Mouse (Mus musculus): ENCODE results near the gene Fancb. TPM values are rescaled to one million over a fixed set of nuclear protein-coding genes. Genes with fewer than 3 reads are reported as not detected.

Gene Fancb
- polyA plus RNA-seq (2016; fragmentation: Nextera tagmentation; extraction: Ambion mirVana): 8.7 and 8.9 TPM in 2 replicates

DNA sequence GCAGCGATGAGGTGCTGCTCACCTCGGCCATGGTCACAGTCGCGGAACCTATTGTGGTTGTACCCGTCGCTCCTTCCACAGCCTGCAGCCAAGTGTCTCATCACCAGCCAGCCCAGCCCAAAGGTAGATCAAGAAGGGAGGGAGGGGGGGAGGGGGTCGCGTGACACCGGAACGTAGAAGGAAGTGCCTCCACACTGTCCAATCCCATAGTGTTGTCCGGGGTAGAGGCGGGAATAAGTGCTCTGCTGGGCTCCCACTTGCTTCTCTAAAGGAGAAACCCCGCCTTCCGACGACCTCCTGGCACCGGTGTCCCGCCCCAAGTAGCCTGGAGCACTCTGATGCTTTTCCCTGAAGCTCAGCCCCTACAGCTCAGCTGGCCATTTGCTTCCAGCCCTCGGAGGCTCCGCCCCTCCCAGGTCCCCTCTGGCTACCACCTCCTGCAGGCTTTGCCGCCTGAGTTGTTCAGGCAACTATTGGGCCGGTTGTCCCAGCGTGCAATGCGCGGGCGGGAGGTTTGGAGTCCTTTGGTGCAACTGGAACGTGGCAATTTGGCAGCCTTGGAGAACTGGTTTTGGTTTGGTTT is at the start of gene Fancb, which contains the start of gene Mospd2:
Gene Fancb (plus strand): TSS at position 400 of the 583 bp plus-strand sequence.
Gene Mospd2 (minus strand): TSS at position 183 of the 583 bp plus-strand sequence.
- no peaks in the 10 kb centered on the region for H3K27me3 ChIP-seq (ENCODE audit: insufficient read depth, poor library complexity, severe bottlenecking)
- WGBS: 9% methylated on average over 25 of the region's 26 CpGs
- H3K36me3 ChIP-seq: no peaks in the 10 kb centered on the region
- peak; percentile 97 for DNase-seq (ENCODE audit: low spot score)
- H3K9me3 ChIP-seq: no peaks in the 10 kb centered on the region
- peak within 1 kb of the TSS; percentile 81 for H3K27ac ChIP-seq
- H3K4me3 ChIP-seq: peak within 1 kb of the TSS; percentile 64
- H3K4me1 ChIP-seq: no peaks in the 10 kb centered on the region

DNA sequence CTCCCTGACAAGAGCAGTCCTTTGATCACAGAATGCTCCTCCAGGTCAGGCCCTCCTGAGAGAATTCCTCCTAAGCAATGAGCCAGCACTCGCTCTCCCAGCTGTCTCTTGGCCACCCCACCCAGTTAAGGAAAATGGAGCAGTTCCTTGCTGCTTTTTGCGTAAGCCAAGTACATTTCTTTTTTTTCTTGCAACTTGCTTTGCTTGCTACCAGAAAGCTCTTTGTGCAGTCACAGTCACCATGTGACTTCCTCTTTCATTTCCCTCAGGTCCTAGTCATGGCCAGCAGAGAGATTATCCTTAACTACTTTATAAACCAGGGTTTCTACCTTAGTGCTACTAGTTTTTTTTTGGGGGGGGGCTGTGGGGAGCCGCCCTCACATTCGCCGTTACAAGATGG is 38.9 kb upstream of the Fancb start:
- Histone ChIP-seq H3K9me3 (no peaks in the 10 kb centered on the region), H3K36me3 (peaks cover 14% of the 10 kb centered on the region), H3K4me3 (no peak overlapping the region), H3K27me3 (ENCODE audit: insufficient read depth, poor library complexity, severe bottlenecking) (no peaks in the 10 kb centered on the region), H3K27ac (no peak overlapping the region), H3K4me1 (no peaks in the 10 kb centered on the region)
- DNase-seq (ENCODE audit: low spot score): no peak
- 93% methylated on average over 5 of the region's 5 CpGs for WGBS

DNA sequence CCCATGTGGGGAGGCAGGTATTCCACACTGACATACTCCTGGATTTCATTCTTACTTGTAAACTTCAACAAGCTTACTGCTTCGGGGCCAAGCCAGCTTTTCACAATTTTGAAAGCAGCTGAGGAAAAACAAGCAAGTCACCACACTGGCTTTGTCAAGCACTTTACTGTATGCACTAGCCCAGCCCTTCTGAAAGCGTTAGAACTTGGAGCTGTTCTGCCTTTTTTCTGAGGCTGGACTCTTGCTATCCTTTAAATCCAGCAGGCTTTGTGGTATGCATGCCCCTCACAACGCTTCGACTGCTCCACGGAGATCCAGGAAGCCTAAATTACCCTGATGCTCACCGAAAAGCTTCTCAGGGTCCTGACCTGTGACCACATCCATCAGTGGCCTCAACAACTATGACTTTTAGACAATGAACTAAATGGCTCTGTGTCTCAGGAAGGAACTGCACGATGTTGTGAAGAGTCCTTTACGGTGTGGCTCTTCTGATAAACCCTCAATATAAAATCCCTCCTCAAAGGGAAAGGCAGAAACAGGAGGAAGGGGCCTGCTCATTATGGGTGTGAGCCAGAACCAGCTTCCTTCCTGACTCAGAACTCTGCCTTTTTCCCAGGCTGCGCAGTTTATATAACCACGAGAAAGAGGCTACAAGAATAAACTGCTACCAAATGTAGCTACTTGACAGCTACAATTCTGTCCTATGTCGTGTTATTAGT is 28.4 kb upstream of the Fancb start:
- no peaks in the 10 kb centered on the region for H3K27me3 ChIP-seq (ENCODE audit: insufficient read depth, poor library complexity, severe bottlenecking)
- no peaks in the 10 kb centered on the region for H3K9me3 ChIP-seq
- H3K4me1 ChIP-seq: no peaks in the 10 kb centered on the region
- peaks cover 5% of the 10 kb centered on the region; the same call in 1 of the 2 replicates for H3K36me3 ChIP-seq
- WGBS: 71% methylated on average over 11 of the region's 11 CpGs
- H3K4me3 ChIP-seq: no peak overlapping the region
- H3K27ac ChIP-seq: no peak overlapping the region
- no peak for DNase-seq (ENCODE audit: low spot score)

DNA sequence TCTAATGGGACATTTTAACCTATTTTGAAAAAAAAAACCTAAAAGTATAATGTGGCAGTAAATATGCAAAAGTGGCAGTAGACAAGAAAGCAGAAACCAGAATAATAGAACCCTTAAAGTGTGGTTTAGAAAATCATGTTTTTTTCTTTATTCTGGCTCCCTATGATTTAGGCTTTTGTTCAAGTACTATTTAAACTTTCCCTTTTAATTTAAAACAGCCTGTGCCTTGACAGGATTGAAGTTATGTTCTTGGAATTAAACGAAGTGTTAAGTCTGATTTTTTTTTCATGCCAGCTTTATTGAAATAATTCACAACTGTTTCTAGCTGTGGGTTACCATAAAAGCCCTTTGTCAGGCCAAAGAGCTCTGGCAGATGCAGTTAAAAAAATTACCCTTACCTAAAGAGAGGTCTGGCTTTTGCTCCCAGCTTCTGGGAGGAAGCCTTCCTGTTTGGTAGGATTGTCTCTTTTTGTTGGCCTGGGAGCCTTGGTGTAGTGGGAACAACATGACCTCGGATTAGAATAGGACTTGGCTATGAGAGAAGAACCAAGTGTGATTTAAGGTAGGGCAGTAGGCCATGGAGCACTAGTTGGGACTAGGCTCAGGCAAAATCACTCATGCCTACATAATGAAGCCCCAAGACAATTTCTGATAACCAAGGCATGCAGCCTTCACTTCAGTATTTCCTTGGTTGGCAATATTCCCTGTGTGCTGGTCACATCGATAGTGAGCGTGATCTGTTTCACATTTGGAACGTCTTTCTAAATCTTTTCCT is 27.6 kb upstream of the Fancb start:
- peaks cover 5% of the 10 kb centered on the region; the same call in 1 of the 2 replicates for H3K36me3 ChIP-seq
- 76% methylated on average over 5 of the region's 5 CpGs for WGBS
- no peaks in the 10 kb centered on the region for H3K9me3 ChIP-seq
- H3K27me3 ChIP-seq (ENCODE audit: insufficient read depth, poor library complexity, severe bottlenecking): no peaks in the 10 kb centered on the region
- H3K4me1 ChIP-seq: no peaks in the 10 kb centered on the region
- DNase-seq (ENCODE audit: low spot score): no peak
- H3K27ac ChIP-seq: no peak overlapping the region
- H3K4me3 ChIP-seq: no peak overlapping the region

DNA sequence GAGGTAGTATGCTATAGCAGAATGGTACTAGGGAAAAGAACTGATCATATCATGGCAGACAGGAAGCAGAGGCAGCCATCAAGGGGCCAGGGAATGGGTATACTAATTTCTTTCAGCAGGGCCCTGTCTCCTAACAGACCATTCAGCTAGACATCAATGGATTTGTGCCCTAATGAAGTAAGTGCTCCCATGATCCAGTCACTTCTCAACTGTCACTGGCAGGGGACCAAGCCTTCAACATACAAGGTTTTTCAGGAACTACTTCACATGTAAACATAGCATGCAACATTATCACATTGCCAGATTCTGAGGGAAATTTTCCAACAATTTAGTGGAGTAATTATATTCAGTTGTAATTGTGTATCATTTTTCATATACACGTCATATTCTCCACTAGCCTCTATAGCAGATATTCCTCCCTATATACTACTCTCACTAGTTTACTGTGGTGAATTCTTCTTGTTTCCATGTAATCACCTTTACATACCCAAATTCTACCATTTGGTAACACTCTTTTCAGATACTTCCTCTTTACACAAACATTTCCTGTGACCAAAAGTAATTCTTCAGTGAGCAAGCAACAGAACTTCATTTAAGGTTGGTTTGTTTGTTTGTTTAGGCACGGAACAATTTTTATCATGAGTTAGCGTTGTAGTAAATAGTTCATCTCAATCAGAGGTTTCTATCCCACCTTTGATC is 14.5 kb upstream of the Fancb start:
- Histone ChIP-seq H3K9me3 (no peaks in the 10 kb centered on the region), H3K36me3 (peaks cover 4% of the 10 kb centered on the region; the same call in 1 of the 2 replicates), H3K4me1 (no peaks in the 10 kb centered on the region), H3K27me3 (ENCODE audit: insufficient read depth, poor library complexity, severe bottlenecking) (no peaks in the 10 kb centered on the region), H3K4me3 (no peak overlapping the region), H3K27ac (no peak overlapping the region)
- WGBS: 83% methylated on average over 3 of the region's 3 CpGs
- DNase-seq (ENCODE audit: low spot score): no peak

DNA sequence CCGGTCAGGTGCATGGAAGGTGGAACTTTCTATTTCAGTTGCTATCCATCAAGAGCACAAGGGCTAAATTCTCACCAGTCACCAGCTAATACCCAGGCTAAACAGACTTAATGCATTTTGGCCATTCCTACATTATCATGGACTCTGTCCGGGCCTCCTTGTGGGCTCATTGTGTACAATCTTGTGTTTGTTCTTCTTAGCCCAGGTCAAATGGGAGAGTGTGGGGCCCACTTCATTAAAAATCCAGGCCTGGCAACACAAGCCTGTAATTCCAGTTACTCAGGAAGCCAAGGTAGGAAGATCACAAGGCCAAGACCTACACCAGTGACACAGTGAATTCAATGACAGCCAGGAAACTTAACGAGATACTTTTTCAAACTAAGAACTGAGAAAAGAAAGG is 9.2 kb upstream of the Fancb start:
- Histone ChIP-seq H3K27ac (no peak overlapping the region), H3K27me3 (ENCODE audit: insufficient read depth, poor library complexity, severe bottlenecking) (no peaks in the 10 kb centered on the region), H3K9me3 (no peaks in the 10 kb centered on the region), H3K4me1 (no peaks in the 10 kb centered on the region), H3K36me3 (no peaks in the 10 kb centered on the region), H3K4me3 (no peak overlapping the region)
- 74% methylated on average over 3 of the region's 3 CpGs for WGBS
- DNase-seq (ENCODE audit: low spot score): no peak

DNA sequence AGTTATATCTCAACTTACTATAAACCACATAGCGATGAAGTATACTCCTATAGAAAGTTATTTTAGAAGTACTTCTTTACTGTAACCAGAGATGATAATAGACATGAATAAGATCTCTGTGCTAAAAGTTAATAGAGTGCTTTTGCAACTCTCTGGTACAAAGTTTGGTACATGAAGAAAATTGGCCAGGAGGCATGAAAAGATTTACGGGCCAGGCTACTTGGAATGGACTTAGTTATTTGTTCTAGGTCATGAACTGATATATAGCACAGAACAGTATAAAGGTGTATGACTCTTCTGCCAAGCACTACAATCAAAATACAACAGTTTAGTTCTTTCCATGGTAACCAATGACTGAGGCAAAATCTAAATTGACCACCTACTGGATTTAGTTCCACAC is 1.5 kb upstream of the Fancb start:
- H3K36me3 ChIP-seq: no peaks in the 10 kb centered on the region
- no peaks in the 10 kb centered on the region for H3K4me1 ChIP-seq
- 93% methylated on average over 2 of the region's 2 CpGs for WGBS
- no peaks in the 10 kb centered on the region for H3K9me3 ChIP-seq
- H3K27ac ChIP-seq: no peak overlapping the region
- H3K27me3 ChIP-seq (ENCODE audit: insufficient read depth, poor library complexity, severe bottlenecking): no peaks in the 10 kb centered on the region
- H3K4me3 ChIP-seq: no peak overlapping the region
- no peak for DNase-seq (ENCODE audit: low spot score)

DNA sequence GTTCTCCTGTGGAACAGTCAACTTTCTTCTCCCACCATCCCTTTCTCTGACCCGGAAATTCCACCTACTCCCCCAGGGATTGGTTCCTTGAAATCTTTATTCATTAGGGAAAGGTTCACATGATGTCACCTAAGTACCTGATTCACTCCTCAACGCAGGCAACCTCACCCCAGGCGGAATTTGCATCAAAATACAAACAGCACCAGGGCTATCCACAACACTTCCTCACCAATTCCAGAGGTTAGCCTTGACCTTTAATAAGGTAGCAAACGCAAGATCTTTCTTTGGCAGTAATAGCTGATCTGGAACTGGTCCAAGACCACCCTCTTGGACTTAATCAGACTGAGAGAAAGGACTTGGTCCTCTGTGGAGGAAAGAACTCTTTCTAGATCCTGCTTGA is 22.7 kb downstream of the Fancb start:
- no peaks in the 10 kb centered on the region for H3K36me3 ChIP-seq

DNA sequence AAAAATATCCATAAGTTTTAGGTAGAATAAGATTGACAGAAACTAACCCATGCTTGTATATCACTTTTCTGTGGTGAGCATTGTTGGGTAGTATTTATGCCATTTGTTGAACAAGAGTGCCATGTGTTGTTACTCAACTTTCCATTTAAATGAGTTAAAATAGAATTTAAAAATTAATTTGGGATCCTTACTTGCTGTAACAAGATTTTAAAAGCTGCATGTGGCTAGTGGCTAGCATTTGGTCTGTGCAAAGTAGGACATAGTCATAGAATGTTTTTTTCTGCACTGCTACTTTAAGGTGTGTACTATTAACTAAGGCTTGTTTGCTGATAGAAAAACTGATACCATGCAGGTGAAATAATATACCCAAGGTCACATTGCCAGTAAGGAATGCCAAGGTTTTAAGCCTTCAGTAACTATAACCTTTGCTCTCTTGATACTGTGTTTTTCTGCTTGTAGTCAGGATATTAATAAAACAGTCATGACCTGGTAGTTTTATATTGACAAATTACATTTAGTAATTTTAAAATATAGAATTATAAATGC is 24.5 kb downstream of the Fancb start, which contains the start of gene Gm17604:
Gene Gm17604 (minus strand): TSS at position 51 of the 546 bp plus-strand sequence.
- no peaks in the 10 kb centered on the region for H3K4me1 ChIP-seq
- no peak within 1 kb of the TSS for H3K27ac ChIP-seq
- no peaks in the 10 kb centered on the region for H3K36me3 ChIP-seq
- 0 out of 2 replicates have a peak, but pooled peaks cover 6% of the 10 kb centered on the region for H3K27me3 ChIP-seq (ENCODE audit: insufficient read depth, poor library complexity, severe bottlenecking)
- DNase-seq (ENCODE audit: low spot score): no peak
- H3K9me3 ChIP-seq: no peaks in the 10 kb centered on the region
- no peak within 1 kb of the TSS for H3K4me3 ChIP-seq

More for the DNA sequence above, 22.7 kb downstream of the Fancb start:
- H3K27ac ChIP-seq: no peak overlapping the region
- H3K4me1 ChIP-seq: no peaks in the 10 kb centered on the region
- H3K4me3 ChIP-seq: no peak overlapping the region
- WGBS: 32% methylated on average over 4 of the region's 4 CpGs
- H3K27me3 ChIP-seq (ENCODE audit: insufficient read depth, poor library complexity, severe bottlenecking): 0 out of 2 replicates have a peak, but pooled peaks cover 6% of the 10 kb centered on the region
- H3K9me3 ChIP-seq: no peaks in the 10 kb centered on the region
- DNase-seq (ENCODE audit: low spot score): no peak

Other genes starting within 250 kb of the Fancb start
- gene Mospd2, start 217 bp upstream of the Fancb start, polyA plus RNA-seq (2016; fragmentation: Nextera tagmentation; extraction: Ambion mirVana): 10.9 and 11.4 TPM in 2 replicates
- not detected in 2 replicates for gene Gm17604, start 24.2 kb downstream of the Fancb start, polyA plus RNA-seq (2016; fragmentation: Nextera tagmentation; extraction: Ambion mirVana)

Measured in heart, embryonic 10.5 days (tissue).